Mouse (Mus musculus) small intestine, adult 2 months (tissue): ENCODE results near the gene Nfkbie.

Experiments used
- CTCF ChIP-seq: fragments of 200-500 bp; IDR thresholded peaks from 2 replicates; pipeline ENCODE4 v1.5.1; 2012; ENCODE audit warnings: low read depth, mild to moderate bottlenecking, control low read depth, inconsistent platforms, low read length, moderate library complexity, mixed read lengths; ENCODE audit not compliant: insufficient replicate concordance, insufficient read length; ENCODE audit errors: extremely low read depth
- POLR2A ChIP-seq: fragments of 200-500 bp; IDR thresholded peaks from 2 replicates; pipeline ENCODE4 v1.6.1; 2012; ENCODE audit warnings: low read depth, mild to moderate bottlenecking, control low read depth, inconsistent platforms, low read length, moderate library complexity

DNA sequence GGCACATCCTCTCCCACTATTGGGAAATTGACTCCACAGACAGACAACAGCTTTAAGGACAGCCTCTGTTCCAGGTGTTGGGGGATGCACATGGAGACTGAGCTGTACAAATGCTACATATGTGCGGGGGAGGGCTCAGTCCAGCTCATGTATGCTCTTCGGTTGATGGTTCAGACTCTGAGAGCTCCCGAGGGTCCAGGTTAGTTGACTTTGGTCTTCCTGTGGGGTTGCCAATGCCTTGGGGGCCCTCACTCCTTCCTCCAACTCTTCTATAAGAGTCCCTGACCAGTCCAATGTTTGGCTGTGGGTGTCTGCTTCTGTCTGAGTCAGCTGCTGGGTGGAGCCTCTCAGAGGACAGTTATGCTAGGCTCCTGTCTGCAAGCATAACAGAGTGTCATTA is 2.4 kb upstream of the Nfkbie start:
- TF ChIP-seq CTCF = no peak
- TF ChIP-seq POLR2A = no peak
